Mouse (Mus musculus): ENCODE data around the gene Pcyt1b.

GRCm38 (mm10) chrX:93634861-93635375 is 19.7 kb upstream of the Pcyt1b start:
- TF ChIP-seq POLR2A (IDR thresholded peaks at IDR 0.05; ENCODE audit: borderline replicate concordance, extremely low read depth, low read depth, low read length): no peak
- TF ChIP-seq CTCF (IDR thresholded peaks at IDR 0.05; ENCODE audit: insufficient read depth, low read length): no peak
